Mouse (Mus musculus) thymus, adult 18-20 months (tissue): ENCODE data around the gene Lenep.

Experiments used
- DNase-seq, 2 experiments: peaks; one replicate each; pipeline ENCODE4 v3.0.0; 2022; ENCODE audit warnings: mixed read lengths in 2 of 2

Gene Lenep

GRCm38 (mm10) chr3:89419981-89420380 lies 17.4 kb upstream of the Lenep start:
- no peak for DNase-seq

- DNase-seq = no peak
Observed at GRCm38 (mm10) chr3:89419571-89419970, 17.0 kb upstream of the Lenep start.

DNA sequence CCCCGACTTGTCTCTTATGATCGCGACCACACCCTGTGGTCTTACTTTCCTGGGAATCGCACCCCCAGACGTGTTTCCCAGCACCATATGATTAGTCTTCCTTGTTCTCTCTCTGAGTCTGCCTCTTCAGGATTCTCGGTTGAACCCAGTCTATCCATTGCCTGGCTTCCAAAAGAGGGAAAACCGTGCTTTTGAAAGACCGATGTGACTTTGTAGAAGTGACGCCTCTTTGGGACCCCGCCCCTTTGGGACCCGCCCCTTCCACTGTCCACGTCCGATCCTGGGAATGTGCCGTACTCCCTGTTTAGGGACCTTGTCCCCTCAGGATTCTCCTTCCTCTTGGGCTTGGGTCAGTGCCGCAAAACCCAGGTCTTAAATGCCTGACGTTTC lies 16.3 kb upstream of the Lenep start:
- peak in 1 of 2 experiments; percentile 32 for DNase-seq

- DNase-seq = peak; percentile 91 to 97
Observed at GRCm38 (mm10) chr3:89418170-89418860, 15.7 kb upstream of the Lenep start, which contains the start of the genes Cks1b and Shc1. Gene Cks1b (minus strand): TSS chr3:89418383. Gene Shc1 (plus strand): TSS chr3:89418443.

GRCm38 (mm10) chr3:89417840-89418169 lies 15.2 kb upstream of the Lenep start:
- no peak for DNase-seq

DNA sequence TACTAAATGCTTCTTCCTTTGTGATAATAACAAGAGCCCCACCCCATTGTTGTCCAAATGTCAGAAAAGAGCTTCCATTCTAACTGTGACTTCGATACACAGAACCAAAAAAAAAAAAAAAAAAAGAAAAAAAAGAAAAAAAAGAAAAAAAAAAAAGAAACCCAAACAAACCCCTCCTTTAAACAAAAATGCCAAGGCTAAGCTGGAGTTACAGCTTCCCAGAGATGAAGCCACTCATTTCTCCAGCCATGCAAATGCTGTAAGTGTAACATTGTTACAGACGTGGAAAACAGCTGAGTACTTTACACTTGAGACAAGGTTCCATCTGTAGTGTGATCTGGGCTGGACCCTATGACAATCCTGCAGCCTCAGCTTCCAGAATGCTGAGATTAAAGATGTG lies 14.5 kb upstream of the Lenep start:
- DNase-seq = no peak

- no peak for DNase-seq
Observed at GRCm38 (mm10) chr3:89416158-89416557, 13.6 kb upstream of the Lenep start.

DNA sequence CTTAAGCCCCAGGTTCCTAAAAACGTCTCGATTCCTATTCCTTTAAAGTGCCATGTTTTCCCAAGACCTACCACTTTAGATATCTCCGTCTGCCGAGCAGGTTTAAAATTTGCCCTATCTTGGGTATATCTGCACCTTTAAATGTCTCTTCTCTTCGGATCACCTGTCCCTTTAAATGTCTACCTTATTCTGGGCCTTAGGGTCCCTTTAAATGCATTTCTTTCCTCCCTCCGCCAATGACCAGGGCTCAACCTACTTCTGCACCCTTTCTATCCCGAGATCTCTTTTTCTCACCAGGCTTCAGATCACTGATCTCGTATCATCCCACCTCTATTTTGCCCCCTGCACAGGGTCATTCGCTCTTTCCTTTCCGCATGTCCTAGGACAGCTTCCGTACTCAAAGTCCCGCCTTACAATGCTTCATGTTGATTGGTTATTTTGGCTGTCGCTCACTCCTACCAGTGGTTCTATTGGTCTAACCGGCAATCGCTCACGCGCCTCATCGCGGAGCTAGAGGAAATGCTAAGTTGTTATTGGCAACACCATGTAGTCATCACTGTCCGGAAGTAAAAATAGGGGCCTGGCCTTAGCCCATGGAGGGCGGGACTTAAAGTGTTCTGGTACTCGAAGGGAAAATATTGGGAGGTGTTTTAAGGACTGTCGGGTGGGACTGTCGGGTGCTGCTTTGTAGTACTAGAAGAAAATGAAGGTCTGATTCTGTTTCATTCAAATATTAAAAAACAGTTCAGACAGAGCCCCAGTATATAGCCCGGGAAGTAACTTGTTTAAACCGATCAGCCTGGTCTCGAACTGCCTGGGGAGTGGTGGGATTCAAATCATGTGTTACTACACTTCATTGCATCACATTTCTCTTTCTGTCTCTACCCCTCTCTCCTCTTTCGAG lies 9.1 kb upstream of the Lenep start, which contains the start of gene Flad1:
Gene Flad1, minus strand, starts transcription at position 381 of the 904 bp plus-strand sequence.
- peak; percentile 92 to 99 for DNase-seq

DNA sequence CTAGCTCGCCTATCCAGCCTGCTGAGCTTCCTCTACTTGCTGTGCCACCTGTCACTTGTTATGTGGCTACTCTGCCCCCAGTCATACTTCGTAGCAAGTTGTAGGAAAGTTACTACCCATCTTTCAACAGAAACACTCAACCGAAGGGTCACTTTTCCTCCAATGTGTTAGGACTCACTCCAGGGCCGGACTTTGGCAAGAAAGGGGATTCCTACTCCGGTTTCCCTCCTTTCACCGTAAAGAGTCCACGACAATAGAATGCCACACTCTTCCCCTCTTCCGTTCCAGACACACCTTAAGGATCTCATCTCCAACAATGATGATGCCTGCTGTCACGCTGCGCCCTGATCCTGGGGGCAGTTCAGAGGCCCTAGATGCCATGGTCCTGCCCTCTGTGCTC lies 8.3 kb upstream of the Lenep start:
- DNase-seq = no peak

DNA sequence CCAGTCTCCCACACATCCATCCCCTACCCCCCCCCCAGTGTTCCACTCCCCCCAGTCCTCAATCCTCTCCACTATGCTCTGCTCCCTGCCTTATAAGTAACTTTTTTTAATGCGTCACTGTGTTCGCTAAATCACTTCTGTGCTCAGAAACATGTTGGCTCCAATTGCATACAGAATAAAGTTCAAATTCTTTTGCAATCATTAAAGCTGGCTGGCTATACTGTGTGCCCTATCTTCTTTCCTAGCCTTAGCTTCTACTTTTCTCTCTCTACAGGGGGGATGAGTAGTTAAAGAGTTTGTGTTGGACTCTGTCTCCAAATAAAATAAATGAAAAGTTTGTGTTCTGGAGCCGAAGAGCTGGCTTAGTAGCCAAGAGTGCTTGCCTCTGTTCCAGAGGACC lies 7.1 kb upstream of the Lenep start:
- DNase-seq = no peak

GRCm38 (mm10) chr3:89408448-89408847 lies 5.9 kb upstream of the Lenep start:
- no peak for DNase-seq

GRCm38 (mm10) chr3:89406887-89407286 lies 4.3 kb upstream of the Lenep start:
- no peak for DNase-seq

DNA sequence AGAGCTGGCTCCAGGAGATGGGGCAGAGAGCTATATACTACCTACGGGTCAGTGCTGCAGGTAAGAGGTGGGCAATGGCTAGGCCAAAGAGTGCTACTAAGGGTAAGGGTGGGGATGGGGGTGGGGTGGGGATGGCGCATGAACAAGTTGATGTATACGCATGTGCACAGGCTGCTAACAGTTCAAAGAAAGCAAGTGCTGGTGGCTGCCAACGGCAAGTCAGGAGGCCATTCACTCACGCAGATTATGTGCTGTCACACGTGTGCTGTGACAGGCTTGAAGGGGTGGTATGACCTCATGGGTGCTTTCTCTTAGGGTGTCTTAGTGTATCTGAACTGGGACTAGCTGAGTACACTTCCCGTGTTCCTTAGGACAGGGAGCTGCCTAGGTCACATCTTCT lies 1.3 kb downstream of the Lenep start:
- no peak for DNase-seq

DNA sequence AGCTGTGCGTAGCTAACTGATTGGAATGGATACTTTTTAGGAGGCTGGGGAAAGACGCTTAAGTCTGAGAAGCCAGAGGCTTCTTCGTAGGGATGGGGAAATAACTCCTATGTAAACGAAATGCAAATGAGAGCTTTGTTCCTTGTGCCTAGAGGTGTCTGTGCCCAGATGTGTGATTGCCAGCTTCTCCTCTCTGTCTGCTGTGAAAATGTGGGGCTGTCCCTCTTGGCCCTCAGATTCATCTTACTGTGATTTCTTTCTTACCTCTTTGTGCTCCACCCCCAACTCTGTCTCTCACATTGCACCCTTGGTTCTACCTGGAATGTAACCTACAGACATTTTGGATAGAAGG lies 6.0 kb downstream of the Lenep start:
- no peak for DNase-seq

GRCm38 (mm10) chr3:89395806-89396653 lies 6.6 kb downstream of the Lenep start:
- peak; percentile 71 to 81 for DNase-seq

DNA sequence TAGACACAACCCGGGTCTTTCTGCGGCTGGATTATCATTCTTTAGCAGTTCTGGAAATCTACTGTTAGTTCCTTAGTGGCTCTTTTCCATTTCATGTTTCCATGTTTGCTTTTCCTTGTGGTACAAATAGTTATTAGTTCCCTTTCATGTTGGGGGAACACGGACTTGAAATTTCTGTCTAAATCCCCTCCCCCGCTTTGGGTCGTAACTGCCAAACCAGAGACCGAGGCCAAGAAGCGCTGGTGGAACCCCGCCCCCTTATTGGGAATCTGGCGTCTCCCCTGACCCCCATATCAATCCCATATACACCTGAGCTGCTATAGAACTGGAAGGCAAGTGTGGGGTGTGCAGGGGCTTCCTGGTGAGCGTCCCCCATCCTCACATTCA lies 7.2 kb downstream of the Lenep start:
- no peak for DNase-seq

- no peak for DNase-seq
Observed at GRCm38 (mm10) chr3:89394894-89395256, 7.7 kb downstream of the Lenep start.

DNA sequence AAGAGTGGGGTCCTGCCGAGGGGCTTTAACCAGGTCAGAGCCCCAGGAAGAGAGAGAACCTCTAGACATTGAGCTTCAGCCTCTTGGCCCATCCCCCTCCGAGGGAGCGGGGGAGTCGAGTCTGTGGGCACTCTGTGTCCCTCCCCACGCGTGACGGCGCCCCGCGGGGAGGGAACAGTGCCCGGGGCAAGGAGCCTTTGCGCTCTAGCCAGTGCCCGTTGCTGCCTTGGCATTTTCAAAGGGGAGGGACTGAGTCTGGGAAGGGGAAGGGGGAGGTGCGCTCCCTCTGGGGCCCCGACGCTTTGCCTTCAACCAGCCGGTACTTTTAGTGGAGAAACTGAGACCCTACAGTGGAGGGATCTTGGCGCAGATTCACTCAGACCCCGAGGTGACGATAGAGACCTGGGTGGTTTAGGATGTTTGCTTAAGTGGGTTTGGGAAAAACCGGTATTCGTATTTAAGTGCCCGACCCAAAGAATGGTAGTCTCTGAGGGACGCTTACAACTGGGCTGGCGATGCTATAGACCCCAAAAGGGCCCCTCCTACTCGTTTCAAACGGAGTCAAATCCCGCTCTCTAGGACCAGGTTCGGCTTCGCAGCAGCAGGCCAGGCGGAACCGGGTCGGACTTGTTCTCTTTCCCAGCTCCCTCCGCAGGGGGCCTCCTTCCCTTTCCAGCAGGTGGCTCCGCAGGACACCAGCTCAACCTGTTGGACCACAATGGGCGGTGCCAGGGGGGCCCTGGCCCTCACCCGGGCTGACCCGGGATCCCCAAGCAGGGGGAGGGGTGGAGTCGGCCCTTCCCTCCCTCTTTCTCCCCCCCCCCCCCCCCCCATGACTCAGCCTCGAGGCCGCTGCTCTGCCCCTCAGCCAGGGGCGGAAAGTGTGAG lies 8.3 kb downstream of the Lenep start, which contains the start of gene Zbtb7b:
Gene Zbtb7b, minus strand, starts transcription at position 771 of the 888 bp plus-strand sequence.
- peak in 1 of 2 experiments; percentile 48 for DNase-seq

DNA sequence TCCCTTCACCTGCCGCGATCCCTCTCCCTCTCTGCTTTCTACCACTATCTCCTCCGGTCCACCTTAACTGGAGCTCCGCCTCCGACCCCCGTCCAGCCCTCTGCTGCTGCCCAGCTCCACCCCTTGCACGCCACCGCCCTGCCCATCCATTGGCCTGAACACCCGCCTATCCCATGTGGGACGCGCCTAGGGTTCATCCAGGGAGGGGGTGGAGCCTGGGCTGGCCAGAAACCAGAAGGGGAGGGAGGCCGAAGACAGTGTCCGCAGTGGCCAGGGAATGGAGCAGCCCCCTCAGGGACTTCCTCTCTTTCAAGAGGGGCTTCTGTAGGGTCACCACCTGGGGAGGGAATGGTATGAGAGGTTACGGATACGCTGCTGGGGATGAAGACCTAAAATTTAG lies 9.0 kb downstream of the Lenep start:
- DNase-seq = peak; percentile 75 to 82

DNA sequence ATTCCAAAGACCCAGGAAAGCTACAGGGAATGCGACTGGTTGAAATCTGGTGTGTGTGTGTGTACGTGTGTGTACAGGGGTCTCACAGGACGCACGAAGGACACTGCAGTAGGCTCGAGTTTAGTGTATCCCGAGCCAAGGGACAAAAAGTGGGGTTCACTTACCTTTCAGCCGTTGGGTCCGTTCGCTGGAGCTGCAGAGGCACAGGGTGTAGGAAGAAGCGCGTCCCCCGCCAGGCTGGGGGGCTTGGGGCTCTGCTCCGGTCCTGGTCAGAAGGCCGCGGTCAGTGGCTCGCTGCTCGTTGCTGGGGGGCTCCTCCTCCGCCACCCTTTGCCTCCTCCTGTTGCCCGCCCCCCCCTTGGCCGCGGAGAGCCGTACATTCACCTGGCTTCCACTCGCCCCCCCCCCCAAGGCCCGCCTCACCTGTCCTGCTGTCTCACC lies 9.7 kb downstream of the Lenep start:
- DNase-seq = no peak

- peak in 1 of 2 experiments; percentile 42 for DNase-seq
Observed at GRCm38 (mm10) chr3:89391663-89392511, 10.7 kb downstream of the Lenep start.
